Mouse (Mus musculus) ES-CJ7 (cell line): ENCODE results near the gene Slc29a2.

Experiments
- DNase-seq: peaks from one replicate; pipeline ENCODE4 v3.0.0; 2011; ENCODE audit warnings: low read depth, low spot score

Gene Slc29a2

DNA sequence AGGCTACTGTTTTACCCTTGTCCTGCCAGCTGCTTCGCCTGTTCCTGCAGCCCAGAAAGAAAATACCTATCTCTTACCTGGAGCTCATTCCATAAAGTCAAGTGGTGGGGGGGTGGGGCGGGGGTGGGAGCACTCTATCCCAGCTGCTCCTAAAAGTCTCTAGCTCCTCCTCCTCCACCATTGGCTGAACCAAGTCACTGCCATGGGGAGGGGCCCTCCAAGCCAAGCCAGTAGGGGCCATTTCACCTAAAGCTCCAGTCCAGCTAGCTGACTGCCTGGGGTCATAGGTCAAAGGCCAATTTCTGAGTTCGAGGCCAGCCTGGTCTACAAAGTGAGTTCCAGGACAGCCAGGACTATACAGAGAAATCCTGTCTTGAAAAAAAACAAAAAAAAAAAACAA, 9.0 kb downstream of the Slc29a2 start:
- DNase-seq = no peak

DNA sequence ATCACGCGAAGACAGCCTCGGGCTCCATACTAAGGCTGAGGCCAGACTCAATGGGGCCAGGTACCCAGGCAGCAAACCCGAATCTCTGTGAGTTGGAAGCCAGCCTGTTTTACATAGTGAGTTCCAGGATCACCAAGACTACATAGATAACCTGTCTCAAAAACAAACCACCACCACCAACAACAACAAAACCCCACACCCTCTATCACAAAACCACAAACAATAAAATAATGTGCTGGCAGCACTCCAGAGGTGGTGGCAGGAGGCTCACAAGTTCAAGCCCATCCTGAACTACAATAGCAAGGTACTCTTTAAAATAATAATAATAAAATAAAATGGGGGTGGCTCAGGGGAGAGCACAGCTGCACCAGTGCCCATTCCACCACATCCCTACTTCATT, 12.9 kb downstream of the Slc29a2 start:
- DNase-seq = no peak

DNA sequence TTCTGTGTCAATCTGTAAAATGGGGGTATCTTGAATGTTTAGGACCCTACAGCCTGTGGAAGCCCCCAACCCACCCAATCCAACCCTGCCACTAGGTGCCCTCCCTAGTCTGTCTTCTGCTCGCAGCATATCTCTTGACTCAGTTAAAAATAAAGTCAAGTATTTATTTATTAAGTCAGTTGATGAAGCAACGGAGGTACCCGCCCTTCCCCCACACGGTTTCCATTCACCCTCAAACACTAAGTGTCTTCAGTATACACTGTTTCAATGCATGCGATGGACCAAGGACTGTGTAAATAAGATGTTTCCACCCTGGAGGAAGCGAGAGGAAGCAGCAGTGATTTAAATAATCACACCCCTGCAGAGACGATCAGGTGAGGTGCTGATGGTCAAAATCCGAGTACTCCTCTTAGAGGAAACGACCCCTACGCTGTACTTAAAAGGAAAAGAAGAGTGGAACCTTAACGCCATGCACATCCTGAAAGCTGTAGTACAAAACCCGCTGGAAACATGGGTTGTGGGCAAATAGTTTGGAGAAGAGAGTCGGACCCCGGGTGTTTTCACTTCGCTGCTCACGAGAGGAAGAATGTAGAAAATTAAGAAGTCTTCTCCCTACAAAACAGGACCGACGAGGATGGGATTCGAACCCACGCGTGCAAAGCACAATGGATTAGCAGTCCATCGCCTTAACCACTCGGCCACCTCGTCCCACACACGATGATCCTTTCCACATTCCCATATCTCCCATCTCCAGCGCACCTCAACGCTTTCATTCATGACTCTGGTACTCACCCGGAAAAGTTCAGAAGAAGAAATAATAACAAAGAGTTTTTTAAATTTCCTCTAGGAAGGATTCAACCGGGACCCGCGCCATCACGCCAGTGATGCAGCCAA, 14.3 kb downstream of the Slc29a2 start:
- DNase-seq = peak; percentile 85

DNA sequence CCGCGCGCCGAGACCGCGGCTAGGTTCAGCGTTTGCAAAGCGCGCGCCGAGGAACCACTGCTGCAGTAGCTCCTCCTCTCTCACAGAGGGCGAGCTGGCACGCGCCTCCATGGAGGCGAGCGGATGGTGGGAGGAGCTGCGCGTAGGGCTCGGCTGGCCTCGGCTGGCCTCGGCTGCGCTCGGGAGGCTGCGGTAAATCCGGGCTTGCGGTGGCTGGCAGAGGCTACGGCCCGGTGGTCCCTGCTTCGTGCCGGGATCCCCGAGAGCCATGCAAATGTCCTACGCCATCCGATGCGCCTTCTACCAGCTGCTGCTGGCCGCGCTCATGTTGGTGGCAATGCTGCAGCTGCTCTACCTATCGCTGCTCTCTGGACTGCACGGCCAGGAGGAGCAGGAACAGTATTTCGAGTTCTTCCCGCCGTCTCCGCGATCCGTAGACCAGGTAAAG, 15.1 kb downstream of the Slc29a2 start, which contains the start of the genes B4gat1 and AC124502.3:
Gene B4gat1, plus strand, starts transcription at position 118 of the 448 bp plus-strand sequence.
Gene AC124502.3, plus strand, starts transcription at position 183 of the 448 bp plus-strand sequence.
- peak; percentile 87 for DNase-seq

DNA sequence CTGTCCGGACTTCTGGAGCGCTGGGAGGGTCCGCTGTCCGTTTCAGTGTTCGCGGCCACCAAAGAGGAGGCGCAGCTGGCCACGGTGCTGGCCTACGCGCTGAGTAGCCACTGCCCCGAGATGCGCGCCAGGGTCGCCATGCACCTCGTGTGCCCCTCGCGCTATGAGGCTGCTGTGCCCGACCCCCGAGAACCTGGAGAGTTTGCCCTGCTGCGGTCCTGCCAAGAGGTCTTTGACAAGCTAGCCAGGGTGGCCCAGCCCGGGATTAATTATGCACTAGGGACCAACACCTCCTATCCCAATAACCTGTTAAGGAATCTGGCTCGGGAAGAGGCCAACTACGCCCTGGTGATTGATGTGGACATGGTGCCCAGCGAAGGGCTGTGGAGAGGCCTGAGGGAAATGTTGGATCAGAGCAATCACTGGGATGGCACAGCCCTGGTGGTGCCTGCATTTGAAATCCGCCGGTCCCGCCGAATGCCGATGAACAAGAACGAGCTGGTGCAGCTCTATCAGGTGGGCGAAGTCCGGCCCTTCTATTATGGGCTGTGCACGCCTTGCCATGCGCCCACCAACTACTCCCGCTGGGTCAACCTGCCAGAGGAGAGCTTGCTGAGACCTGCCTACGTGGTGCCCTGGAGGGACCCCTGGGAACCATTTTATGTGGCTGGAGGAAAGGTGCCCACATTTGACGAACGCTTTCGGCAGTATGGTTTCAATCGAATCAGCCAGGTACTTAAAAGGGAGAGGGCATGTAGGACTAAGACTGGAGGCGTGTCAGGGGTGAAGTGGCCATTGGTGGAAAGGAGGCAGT, 15.8 kb downstream of the Slc29a2 start:
- DNase-seq = no peak

DNA sequence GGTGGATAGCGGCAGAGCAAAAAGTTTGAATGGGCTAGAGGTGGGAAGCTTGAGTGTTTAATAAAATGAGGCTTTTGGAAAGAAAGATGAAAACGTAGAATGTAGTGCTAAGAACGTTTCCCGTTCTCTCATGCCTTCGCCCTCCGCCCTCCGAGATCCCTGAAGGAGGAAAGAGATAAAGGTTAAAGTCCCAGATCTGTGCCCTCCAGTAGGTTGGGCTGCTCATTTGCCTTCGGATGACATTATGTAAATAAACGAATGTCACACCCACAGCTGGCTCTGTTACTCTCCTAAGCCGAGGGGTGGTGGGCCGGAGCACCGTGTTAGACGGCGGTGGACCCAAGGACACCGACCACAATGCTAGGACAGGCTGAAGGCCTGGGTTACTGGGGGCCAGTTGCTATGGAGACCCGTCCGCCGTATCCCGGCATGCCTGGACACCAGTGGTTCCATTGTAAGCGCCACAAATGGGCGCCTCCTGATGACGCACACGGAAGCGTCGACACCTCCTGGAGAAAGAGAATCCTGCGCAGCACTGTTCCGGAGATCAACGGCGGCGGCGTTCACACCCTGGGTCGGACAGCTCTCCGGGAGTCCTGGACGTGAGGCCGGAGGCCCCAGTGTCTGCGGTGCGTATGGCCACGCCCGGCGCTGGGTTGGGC, 17.3 kb downstream of the Slc29a2 start, which contains the start of gene Brms1:
Gene Brms1, plus strand, starts transcription at position 493 of the 662 bp plus-strand sequence.
- peak; percentile 94 for DNase-seq

DNA sequence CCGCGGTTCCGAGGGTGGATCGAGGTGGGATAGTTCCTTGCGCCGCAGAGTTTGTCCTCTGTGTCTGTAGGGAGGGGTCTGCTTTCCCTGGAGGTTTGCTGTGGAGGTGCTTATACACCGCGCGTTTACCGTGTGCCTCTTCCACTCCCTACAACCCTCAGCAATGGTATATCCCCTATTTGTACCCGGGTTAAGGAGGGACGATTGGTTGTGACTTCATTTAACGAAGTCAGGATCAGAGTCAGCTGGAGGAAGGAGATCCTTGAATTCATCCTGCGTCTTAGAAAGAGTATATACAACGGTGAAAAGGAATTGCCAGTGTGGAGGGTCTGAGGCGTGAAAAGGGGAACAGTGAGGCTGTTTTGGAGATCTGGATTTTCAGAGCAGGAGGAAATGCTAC, 17.9 kb downstream of the Slc29a2 start:
- DNase-seq = no peak

DNA sequence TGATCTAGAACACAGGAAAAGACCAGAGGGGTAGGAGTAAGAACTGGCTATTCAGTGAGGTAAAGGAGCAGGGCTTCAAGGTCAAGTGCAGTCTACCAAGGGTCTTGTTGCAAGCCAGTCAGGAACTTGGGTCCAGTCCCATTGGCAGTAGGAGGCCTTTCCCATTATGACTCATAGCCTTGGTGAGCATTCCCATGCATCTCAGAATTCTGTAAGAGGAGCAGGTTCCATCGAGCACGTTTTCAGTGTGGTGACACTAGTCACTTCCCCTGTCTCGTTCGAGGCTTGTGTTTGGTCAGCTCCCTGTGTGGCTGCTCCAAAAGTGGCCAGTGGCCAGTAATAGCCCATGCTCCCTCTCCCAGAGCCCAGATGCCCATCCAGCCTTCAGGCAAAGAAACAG, 21.9 kb downstream of the Slc29a2 start:
- no peak for DNase-seq

DNA sequence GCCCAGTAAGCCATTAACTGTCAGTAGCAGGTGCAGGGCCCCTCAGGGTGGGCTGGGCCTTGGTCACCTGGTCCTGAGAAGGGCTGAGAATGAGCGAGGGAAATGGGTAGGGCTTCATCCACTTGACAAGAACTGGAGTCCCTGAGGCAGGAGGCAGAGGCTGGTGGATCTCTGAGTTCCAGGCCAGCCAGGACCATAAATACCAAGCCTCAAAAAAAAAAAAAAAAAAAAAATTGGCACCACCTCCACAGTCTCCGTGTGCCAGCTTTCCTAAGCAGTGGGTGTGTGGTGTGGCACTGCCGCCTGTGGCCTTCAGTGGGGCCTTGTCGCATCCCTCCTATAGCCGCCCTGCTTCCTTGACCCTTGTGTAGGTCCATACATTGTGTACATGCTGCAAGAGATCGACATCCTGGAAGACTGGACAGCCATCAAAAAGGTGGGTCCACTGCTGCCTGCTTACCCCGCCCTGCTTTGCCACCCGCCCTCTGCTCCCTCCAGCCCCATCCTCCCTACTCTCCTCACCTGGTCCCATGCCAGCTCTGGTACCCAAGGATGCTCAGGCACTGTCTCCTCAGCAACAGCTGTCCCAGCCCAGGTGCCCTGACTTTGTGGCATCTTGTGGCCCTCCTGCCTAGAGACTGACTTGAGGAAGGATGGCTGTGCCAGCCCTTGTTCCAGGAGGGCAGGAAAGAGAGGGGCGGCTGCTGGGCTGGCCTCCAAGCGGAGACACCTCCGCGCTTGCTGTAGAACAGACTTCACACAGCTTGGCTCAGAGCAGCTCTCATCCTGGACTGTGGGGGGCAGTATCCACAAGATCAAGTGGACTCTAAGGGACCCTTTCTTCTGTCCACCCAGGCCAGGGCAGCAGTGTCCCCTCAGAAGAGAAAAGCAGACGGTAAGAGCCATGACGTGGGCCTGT, 24.7 kb downstream of the Slc29a2 start:
- no peak for DNase-seq

DNA sequence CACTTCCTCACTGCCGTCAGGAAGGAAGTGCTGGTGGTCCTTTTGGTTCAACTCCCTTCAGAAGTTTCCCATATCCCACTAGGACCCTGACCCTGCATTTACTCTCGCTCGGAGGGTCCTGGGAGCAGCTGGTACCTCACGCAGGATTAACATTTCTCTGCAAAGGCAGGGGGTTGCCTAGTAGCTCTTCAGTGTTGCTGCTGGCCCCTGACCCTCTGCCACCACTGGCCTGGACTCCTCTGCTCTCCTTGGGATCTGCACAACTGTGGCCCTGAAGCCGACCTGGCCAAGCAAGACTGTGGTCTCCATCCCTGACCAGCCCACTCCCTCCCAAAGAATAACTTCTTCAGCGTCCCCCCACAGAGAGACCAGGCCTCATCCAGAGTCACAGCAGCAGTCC, 25.7 kb downstream of the Slc29a2 start:
- DNase-seq = no peak

DNA sequence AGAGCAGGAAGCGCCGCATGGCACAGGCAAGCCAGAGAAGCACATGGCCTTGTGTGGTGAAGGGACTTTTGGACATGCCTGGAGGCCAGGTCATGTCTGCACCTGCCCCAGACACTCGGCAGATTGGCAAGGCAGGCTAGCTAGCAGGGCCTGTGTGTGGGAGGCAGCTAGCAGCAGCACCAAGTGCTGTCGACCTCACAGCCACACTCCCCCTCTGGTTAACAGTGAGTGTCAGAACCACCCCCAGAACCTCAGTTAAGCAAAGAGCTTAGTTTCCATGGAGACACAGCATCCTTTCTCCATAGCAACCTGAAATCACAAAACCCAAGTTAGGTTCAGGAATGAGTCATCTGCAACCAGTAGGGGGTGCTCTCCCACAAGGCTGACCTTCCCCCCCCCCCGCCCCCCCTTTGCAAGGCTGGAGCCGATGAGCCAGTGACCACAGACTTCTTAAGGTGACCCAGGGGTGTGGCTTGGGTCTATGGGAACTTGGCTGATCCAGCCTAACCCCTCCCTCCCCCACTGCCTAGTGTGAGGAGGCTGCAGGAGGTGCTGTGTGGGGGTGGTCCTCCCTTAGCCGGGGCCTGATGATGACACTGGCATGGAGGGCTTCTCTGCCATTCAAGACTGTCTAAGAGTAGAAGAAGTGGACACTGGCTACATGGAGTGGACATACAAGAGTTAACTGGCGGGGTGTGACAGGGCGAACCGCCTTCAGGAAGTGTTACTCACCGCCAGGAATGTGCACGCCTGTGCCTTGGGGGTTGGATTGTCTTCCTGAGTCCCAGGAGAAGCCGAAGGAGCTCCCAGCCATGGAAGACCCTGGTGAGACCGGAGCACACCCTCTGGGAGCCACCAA, 26.6 kb downstream of the Slc29a2 start, which contains the start of gene Rin1:
Gene Rin1, plus strand, starts transcription at position 435 of the 859 bp plus-strand sequence.
- peak; percentile 89 for DNase-seq

DNA sequence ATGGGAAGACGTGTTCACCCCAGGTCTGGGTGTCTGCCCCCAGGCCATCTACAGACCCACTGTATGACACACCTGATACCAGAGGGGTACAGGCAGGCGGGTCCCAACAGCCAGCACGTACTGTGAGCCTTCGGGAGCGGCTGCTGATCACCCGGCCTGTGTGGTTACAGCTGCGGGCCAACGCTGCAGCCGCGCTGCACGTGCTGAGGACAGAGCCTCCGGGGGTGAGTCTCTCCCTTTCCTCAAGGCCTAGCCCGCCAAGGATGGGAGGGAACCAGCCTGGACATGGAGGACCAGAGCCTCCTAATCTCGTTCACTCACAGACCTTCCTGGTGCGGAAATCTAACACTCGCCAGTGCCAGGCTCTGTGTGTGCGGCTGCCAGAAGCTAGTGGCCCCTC, 27.4 kb downstream of the Slc29a2 start:
- no peak for DNase-seq

DNA sequence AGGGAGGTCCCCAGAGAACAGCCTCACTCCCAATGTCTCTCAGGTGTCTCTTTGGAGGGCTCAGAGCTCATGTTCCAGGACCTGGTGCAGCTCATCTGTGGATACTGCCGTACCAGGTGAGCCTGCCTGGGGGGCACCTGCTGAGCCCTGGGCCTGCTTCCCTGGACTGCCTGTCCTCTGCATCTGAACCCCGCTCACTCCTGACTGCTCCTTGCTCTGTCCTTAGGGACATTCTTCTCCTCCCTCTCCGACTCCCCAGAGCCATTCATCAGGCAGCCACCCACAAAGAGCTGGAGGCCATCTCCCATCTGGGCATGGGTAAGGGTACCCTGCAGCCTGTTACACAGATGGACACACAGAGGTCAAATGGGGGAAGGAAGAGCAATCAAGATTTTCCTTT, 27.9 kb downstream of the Slc29a2 start:
- no peak for DNase-seq

DNA sequence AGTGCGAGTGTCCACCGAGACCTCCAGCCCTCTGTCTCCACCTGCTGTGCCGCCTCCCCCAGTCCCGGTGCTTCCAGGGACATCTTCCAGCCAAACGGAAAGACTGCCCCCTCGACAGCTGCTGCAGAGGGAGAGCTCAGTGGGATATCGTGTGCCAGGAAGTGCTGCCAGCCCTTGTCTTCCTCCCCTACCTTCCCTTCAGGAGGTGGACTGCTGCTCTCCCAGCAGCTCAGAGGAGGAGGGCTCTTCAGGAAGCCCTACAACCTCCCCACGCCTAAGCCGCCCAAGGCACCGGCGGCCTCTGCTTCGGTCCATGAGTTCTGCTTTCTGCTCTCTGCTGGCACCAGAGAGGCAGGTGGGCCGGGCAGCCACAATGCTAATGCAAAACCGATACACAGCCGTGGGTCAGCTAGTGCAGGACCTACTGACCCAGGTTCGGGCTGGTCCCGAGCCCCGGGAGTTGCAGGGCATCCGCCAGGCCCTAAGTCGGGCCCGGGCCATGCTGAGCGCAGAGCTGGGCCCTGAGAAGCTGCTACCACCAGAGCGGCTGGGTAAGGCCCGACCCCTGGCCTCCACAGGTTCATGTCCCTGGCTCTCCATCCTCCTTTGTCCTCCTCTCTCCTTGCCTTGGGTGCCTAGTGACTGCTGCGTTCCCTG, 28.6 kb downstream of the Slc29a2 start:
- no peak for DNase-seq

DNA sequence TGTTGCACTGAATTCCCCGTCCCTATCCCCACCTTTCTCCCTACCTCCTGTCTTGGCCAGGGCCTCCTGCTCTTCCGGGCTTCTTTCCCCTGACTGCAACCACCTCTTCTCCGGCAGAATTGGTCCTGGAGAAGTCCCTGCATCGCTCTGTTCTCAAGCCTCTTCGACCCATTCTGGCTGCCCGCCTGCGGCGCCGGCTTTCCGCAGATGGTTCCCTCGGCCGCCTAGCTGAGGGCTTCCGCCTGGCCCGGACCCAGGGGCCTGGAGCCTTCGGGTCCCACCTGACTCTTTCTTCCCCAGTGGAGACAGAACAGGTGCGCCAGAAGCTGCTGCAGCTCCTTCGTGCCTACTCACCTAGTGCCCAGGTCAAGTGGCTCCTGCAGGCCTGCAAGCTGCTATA, 29.2 kb downstream of the Slc29a2 start:
- no peak for DNase-seq

DNA sequence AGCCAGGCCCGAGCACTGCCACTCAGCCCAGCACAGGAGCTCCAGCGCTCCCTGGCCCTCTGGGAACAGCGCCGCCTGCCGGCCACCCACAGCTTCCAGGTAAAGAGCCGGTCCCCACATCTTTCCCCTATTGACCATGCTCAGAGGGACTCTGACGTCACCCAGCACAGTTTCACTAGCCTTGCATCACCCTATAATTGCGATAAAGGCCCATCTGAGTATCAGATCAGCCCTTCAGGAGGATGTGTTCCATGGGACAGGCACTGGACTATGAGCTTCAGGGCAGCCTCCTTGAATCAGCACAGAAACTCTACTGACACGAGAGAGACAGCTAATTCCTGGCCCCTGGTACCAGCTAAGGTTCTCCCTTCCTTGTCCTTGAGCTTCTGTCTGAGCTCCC, 30.2 kb downstream of the Slc29a2 start:
- peak; percentile 74 for DNase-seq

DNA sequence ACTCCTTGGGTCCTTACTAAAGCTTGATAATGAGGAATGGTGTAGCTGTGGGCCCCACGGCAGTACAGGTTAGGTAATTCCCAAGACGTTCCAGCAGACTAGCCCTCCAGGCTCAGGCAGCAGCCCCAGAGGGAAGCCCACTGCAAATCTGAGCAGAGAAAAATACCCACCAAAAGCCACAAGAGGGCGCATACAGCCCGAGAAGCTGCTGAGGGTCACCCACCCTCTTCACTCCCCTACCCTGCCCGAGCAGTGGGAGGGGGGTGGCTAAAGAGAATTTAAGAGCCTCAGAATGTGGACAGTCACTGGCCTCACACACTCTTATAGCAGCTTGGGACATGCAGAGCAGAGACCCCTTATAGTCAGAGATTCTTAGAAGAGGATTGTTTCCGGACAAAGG, 32.6 kb downstream of the Slc29a2 start:
- peak; percentile 70 for DNase-seq

DNA sequence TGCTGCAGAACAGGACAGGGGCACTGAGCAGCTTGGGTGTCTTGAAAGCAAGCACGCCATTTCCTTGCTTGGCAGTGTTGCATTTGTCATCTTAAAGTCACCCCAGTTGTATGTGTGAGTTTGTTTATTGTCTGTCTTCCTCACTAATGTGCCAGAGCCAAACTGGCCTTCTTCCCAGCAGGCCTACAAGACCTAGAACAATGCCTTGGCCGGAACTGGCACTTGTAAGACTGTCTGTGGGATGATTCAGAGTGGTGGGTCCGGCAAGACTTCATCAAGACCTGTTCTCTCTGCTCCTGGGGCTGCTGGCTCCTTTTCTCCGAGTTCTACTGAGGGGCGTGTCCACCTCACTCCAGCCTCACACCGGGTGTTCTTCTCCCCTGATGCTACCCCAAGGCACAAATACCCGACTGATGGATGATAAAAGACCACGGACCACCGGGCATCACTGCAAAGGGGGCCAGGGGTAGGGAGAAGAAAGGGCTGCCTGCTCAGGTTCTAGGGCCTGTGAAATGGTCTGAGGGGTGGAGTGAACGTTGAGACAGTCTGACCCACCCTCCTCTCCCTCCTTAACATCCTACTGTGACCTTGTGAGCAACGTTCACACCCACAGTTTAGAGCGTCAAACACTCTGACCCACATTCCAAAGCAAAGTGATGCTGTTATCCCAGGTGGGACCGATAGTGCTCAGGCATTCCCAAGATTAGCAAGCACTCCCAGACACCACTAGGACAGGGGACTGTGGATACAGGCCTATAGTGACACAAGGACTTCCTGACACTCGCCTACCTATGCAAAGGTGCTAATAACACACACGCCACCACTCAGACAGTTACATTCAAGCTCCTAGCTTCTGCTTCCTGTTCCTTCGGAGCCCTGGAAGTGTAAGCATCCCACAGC, 34.5 kb downstream of the Slc29a2 start:
- DNase-seq = peak; percentile 96
